Mouse (Mus musculus): ENCODE results near the gene Fam163a. TPM values are rescaled to one million over a fixed set of nuclear protein-coding genes. Genes with fewer than 3 reads are reported as not detected.
"Not testable (repeated sequence)": the region's sequence is repeated elsewhere in the genome, so short reads cannot be mapped to it uniquely, and the experiment has no call there.

The Fam163a gene
- polyA plus RNA-seq, 1 experiment from 2014 or later, result 3.7 TPM

- H3K36me3 ChIP-seq (ENCODE audit: control insufficient read depth, insufficient read depth, low read length), result no peaks in the 10 kb centered on the region
- no peak overlapping the region for H3K9ac ChIP-seq (ENCODE audit: low read depth, low read length)
- WGBS, result 85% methylated on average over 5 of the region's 5 CpGs
- ATAC-seq, result no peak
- H3K4me2 ChIP-seq (ENCODE audit: low read length), result no peak overlapping the region
- no peaks in the 10 kb centered on the region for H3K9me3 ChIP-seq (ENCODE audit: control insufficient read depth, low read length)
- peaks cover 19% of the 10 kb centered on the region for H3K4me1 ChIP-seq (ENCODE audit: control insufficient read depth, insufficient read depth, low read depth, low read length)
- no peak overlapping the region for H3K4me3 ChIP-seq (ENCODE audit: low read length)
- no peaks in the 10 kb centered on the region for H3K27me3 ChIP-seq (replicated peaks; ENCODE audit: control insufficient read depth, insufficient read depth, low read length)
- H3K27ac ChIP-seq (ENCODE audit: low read depth, low read length), result no peak overlapping the region
These were observed 160.6 kb downstream of the Fam163a start for GRCm38 (mm10) chr1:156044211-156044611.

DNA sequence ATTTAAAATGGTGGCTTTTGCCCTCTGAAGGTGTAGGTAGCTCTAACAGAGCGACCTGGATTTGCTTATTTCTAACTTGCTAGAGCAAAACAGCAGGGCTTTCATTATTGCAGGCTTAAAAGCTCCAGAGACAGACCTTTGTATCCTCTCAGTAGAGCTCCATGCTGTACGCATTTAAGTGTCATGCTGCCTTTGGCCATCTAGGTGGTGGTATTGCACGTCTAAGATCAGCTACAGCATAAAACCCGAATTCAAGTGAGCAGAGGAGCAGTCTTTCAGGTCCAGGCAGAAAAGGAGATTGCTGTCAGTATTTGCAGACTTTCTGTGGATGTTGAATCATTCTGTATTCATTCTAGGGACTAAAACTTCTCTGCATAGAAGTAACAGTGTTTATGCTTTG lies 161.8 kb downstream of the Fam163a start:
- H3K9ac ChIP-seq (ENCODE audit: low read depth, low read length), result no peak overlapping the region
- H3K4me3 ChIP-seq (ENCODE audit: low read length), result no peak overlapping the region
- H3K9me3 ChIP-seq (ENCODE audit: control insufficient read depth, low read length), result no peaks in the 10 kb centered on the region
- H3K27ac ChIP-seq (ENCODE audit: low read depth, low read length), result no peak overlapping the region
- H3K4me1 ChIP-seq (ENCODE audit: control insufficient read depth, insufficient read depth, low read depth, low read length), result peaks cover 19% of the 10 kb centered on the region
- no peaks in the 10 kb centered on the region for H3K36me3 ChIP-seq (ENCODE audit: control insufficient read depth, insufficient read depth, low read length)
- ATAC-seq, result 0 out of 2 replicates have a peak, but pooled peaks have one; percentile 38
- no peak overlapping the region for H3K4me2 ChIP-seq (ENCODE audit: low read length)
- WGBS, result 18% methylated on average over 4 of the region's 4 CpGs
- no peaks in the 10 kb centered on the region for H3K27me3 ChIP-seq (replicated peaks; ENCODE audit: control insufficient read depth, insufficient read depth, low read length)

DNA sequence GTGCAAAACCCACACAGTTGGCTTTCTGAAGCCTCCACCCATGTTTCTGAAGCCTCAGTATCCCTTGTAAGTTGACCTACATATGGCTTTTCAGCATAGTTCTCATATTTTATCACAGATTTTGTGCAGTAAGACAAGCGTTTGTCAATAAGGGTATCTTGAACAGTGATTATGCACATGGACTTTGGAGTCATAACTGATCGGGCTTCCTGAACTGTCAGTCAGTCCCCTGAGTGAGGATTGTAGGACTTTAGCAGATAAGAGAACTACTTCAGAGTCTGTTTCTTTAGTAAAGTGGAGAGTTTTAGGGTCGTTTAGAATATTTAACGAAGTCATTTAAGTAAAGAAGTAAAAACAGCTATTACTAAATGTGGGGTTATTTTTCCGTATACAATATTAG lies 162.3 kb downstream of the Fam163a start:
- H3K9me3 ChIP-seq (ENCODE audit: control insufficient read depth, low read length), result no peaks in the 10 kb centered on the region
- H3K36me3 ChIP-seq (ENCODE audit: control insufficient read depth, insufficient read depth, low read length), result no peaks in the 10 kb centered on the region
- no peak overlapping the region for H3K27ac ChIP-seq (ENCODE audit: low read depth, low read length)
- no peak overlapping the region for H3K9ac ChIP-seq (ENCODE audit: low read depth, low read length)
- peaks cover 19% of the 10 kb centered on the region for H3K4me1 ChIP-seq (ENCODE audit: control insufficient read depth, insufficient read depth, low read depth, low read length)
- ATAC-seq, result no peak
- H3K4me2 ChIP-seq (ENCODE audit: low read length), result no peak overlapping the region
- H3K4me3 ChIP-seq (ENCODE audit: low read length), result no peak overlapping the region
- H3K27me3 ChIP-seq (replicated peaks; ENCODE audit: control insufficient read depth, insufficient read depth, low read length), result no peaks in the 10 kb centered on the region
- WGBS, result 91% methylated on average over 5 of the region's 5 CpGs

GRCm38 (mm10) chr1:156041451-156042241 lies 163.2 kb downstream of the Fam163a start:
- Histone ChIP-seq H3K4me1 (ENCODE audit: control insufficient read depth, insufficient read depth, low read depth, low read length) (peaks cover 20% of the 10 kb centered on the region), H3K9ac (ENCODE audit: low read depth, low read length) (peak overlapping the region; percentile 45), H3K9me3 (ENCODE audit: control insufficient read depth, low read length) (no peaks in the 10 kb centered on the region), H3K27ac (ENCODE audit: low read depth, low read length) (no peak overlapping the region), H3K36me3 (ENCODE audit: control insufficient read depth, insufficient read depth, low read length) (no peaks in the 10 kb centered on the region), H3K4me3 (ENCODE audit: low read length) (peak overlapping the region; percentile 61), H3K4me2 (ENCODE audit: low read length) (peak overlapping the region; percentile 67), H3K27me3 (replicated peaks; ENCODE audit: control insufficient read depth, insufficient read depth, low read length) (no peaks in the 10 kb centered on the region)
- no peak for ATAC-seq
- 49% methylated on average over 7 of the region's 7 CpGs for WGBS

- peak; percentile 83 for ATAC-seq
- no peaks in the 10 kb centered on the region for H3K9me3 ChIP-seq (ENCODE audit: control insufficient read depth, low read length)
- peak overlapping the region; percentile 67 for H3K9ac ChIP-seq (ENCODE audit: low read depth, low read length)
- H3K4me1 ChIP-seq (ENCODE audit: control insufficient read depth, insufficient read depth, low read depth, low read length), result peaks cover 18% of the 10 kb centered on the region
- H3K27ac ChIP-seq (ENCODE audit: low read depth, low read length), result 0 out of 2 replicates have a peak overlapping the region, but pooled peaks have one; percentile 51
- peak overlapping the region; percentile 61 for H3K4me3 ChIP-seq (ENCODE audit: low read length)
- H3K27me3 ChIP-seq (replicated peaks; ENCODE audit: control insufficient read depth, insufficient read depth, low read length), result no peaks in the 10 kb centered on the region
- 2% methylated on average over 22 of the region's 22 CpGs for WGBS
- no peaks in the 10 kb centered on the region for H3K36me3 ChIP-seq (ENCODE audit: control insufficient read depth, insufficient read depth, low read length)
- H3K4me2 ChIP-seq (ENCODE audit: low read length), result peak overlapping the region; percentile 59
These were observed 164.0 kb downstream of the Fam163a start for GRCm38 (mm10) chr1:156040731-156041401.

DNA sequence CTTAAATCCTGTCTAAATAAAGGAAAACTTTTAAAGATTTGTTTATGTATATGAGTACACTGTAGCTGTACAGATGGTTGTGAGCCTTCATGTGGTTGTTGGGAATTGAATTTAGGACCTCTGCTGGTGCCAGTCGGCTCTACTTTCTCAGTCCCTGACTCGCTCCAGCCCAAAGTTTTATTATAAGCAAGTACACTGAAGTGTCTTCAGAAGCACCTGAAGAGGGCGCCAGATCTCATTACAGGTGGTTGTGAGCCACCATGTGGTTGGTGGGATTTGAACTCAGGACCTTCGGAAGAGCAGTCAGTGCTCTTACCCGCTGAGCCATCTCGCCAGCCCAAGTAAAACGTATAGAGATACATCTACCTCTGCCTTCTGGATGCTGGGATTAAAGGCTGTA lies 164.8 kb downstream of the Fam163a start:
- H3K4me1 ChIP-seq (ENCODE audit: control insufficient read depth, insufficient read depth, low read depth, low read length), result peaks cover 18% of the 10 kb centered on the region
- WGBS, result 68% methylated on average over 7 of the region's 7 CpGs
- not testable (repeated sequence) for H3K9me3 ChIP-seq (ENCODE audit: control insufficient read depth, low read length); H3K4me2 ChIP-seq (ENCODE audit: low read length); H3K9ac ChIP-seq (ENCODE audit: low read depth, low read length); H3K4me3 ChIP-seq (ENCODE audit: low read length); H3K27ac ChIP-seq (ENCODE audit: low read depth, low read length); ATAC-seq; H3K36me3 ChIP-seq (ENCODE audit: control insufficient read depth, insufficient read depth, low read length); H3K27me3 ChIP-seq (replicated peaks; ENCODE audit: control insufficient read depth, insufficient read depth, low read length)

DNA sequence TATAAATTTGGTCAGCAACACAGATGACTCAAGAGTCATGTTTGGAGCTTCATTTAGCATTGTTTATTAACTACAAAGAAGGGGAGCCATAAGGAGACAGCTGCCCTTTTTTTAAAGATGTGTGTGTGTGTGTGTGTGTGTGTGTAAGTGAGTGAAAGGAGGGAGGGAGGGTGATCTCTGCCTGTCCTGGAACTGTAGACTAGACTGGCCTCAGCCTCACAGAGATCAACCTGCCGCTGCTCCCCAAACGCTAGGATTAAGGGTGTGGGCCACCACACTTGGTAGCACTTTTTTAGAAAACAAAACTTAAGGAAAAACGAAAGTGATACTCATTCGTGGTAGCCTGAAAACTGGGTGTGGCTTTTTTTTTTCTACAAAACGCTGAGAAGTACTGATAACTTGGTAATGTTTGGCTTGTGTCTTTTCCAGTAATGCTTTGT lies 167.7 kb downstream of the Fam163a start:
- 73% methylated on average over 5 of the region's 5 CpGs for WGBS
- no peak for ATAC-seq
- H3K27me3 ChIP-seq (replicated peaks; ENCODE audit: control insufficient read depth, insufficient read depth, low read length), result no peaks in the 10 kb centered on the region
- no peak overlapping the region for H3K4me3 ChIP-seq (ENCODE audit: low read length)
- H3K27ac ChIP-seq (ENCODE audit: low read depth, low read length), result no peak overlapping the region
- peaks cover 22% of the 10 kb centered on the region for H3K4me1 ChIP-seq (ENCODE audit: control insufficient read depth, insufficient read depth, low read depth, low read length)
- H3K4me2 ChIP-seq (ENCODE audit: low read length), result no peak overlapping the region
- no peaks in the 10 kb centered on the region for H3K9me3 ChIP-seq (ENCODE audit: control insufficient read depth, low read length)
- no peak overlapping the region for H3K9ac ChIP-seq (ENCODE audit: low read depth, low read length)
- H3K36me3 ChIP-seq (ENCODE audit: control insufficient read depth, insufficient read depth, low read length), result peaks cover 6% of the 10 kb centered on the region; the same call in 1 of the 2 replicates

DNA sequence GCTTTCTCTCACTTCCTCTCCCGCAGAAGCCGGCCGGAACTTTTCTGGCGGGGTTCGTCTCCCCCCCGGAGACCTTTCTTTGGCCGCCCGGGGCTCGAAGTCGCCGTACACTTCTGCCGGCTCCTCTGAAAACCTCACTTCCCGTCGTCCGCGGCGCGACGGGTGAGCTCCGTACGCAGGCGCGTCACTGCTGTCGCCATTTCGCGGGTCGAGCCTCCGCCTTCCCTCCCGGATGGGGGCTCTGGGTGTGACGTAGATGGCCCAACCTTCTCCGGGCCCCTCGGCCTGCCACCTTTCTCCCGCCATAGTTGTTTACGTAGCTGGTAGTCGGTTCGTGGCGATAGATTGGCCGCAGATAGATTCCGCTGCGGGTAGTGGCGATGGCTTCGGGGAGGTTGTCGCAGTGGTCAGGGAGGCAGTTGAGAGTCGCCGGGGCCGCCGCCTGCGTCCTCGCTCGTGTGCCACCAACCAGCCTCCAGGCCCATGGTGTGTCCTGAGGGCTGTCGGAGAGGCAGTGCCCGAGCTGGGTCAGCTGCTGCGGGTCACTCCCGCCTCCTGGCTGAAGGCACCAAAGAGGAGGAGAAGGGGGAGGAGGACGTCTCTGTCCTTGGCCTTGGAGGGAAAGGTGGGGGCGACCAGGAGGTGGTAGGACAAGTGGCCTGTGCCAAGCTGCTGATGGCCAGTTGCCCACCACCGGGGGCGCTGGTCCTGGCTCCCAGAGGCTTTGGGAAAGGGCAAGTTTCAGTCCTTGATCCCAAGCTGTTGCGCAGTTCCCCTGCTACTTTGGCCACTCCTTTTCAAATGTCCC lies 168.7 kb downstream of the Fam163a start, which contains the start of gene Tor1aip1:
TSS of gene Tor1aip1 (minus strand) at position 551 of the 808 bp plus-strand sequence.
- peaks cover 8% of the 10 kb centered on the region for H3K36me3 ChIP-seq (ENCODE audit: control insufficient read depth, insufficient read depth, low read length)

More for the DNA sequence above, 168.7 kb downstream of the Fam163a start, which contains the start of gene Tor1aip1:
- under 1% methylated on average over 59 of the region's 59 CpGs for WGBS
- peaks cover 14% of the 10 kb centered on the region for H3K4me1 ChIP-seq (ENCODE audit: control insufficient read depth, insufficient read depth, low read depth, low read length)
- H3K9ac ChIP-seq (ENCODE audit: low read depth, low read length), result peak within 1 kb of the TSS; percentile 95
- H3K4me2 ChIP-seq (ENCODE audit: low read length), result peak within 1 kb of the TSS; percentile 79
- no peaks in the 10 kb centered on the region for H3K9me3 ChIP-seq (ENCODE audit: control insufficient read depth, low read length)
- H3K4me3 ChIP-seq (ENCODE audit: low read length), result peak within 1 kb of the TSS; percentile 93
- peak; percentile 95 for ATAC-seq
- no peaks in the 10 kb centered on the region for H3K27me3 ChIP-seq (replicated peaks; ENCODE audit: control insufficient read depth, insufficient read depth, low read length)
- H3K27ac ChIP-seq (ENCODE audit: low read depth, low read length), result peak within 1 kb of the TSS; percentile 99

Measured in hindbrain, embryonic 16.5 days (tissue).